Mouse (Mus musculus): ENCODE results near the gene Enkd1.

The Enkd1 gene

GRCm38 (mm10) chr8:105702001-105702401, 6.0 kb downstream of the Enkd1 start:
- DNase-seq (ENCODE audit: low spot score in 2 of 2), result no peak

DNA sequence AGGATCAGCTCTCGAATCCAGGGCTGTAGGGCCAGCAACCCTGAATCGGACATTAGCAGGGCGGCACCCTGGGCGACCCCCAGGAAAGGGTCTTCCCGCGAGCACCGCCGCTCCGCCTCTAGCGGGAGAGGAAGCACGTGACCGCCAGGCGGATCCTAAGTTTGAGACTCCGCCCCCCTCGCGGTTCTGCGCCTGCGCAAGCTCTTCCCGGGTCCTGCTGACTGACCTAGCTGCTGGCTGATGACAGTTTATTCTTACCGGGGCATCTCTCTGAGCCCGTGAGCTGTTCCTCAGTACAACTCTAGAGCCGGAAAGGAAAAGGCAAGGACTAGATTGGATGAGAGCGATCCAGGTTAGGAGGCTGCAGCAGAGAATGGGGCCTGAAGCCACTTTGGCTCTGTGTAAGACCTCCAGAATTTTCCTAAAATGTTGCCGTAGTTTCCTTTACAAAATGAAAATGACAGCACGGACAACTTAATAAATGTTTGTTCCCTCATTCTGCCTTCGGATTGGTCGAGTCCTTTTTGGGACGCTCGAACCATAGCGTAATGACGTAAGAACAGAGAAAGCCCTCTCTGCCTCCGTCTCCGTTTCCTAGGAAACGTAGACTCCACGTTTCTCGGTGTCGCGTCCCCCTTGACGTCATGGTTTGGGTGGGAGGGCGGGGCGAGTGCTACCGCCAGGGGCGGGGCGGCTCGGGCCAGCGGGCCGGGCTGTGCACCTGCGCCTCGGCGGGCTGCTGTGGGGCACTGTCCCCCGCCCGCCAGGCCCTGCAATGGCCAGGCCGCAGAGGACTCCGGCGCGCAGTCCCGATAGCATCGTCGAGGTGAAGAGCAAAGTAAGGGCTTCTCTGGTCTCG, 6.8 kb downstream of the Enkd1 start, which contains the start of the genes Acd and Pard6a:
Gene Acd (minus strand): TSS at position 137 of the 859 bp plus-strand sequence.
Gene Pard6a (plus strand): TSS at position 183 of the 859 bp plus-strand sequence.
- DNase-seq (ENCODE audit: low spot score in 2 of 2), result peak; percentile 91 to 96

DNA sequence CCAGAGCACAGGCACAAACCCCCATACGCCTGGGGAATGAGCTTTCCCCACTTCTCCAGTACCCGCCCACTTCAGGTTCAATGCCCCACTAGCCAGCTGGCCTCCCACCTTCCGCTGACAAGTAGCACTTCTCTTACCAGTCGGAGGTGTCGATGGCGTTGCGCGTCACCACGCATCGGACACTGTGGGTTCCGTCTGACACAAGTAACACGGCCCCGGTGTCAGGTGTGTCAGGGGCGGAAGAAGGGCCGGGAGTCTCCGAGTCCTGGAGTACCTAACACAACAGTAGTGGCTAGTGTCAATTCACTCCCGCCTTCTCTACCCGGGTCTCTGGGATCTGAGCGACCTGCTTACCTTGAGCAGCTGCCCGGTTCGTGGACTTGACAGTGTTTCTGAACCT, 7.4 kb downstream of the Enkd1 start:
- no peak for DNase-seq (ENCODE audit: low spot score in 2 of 2)

DNA sequence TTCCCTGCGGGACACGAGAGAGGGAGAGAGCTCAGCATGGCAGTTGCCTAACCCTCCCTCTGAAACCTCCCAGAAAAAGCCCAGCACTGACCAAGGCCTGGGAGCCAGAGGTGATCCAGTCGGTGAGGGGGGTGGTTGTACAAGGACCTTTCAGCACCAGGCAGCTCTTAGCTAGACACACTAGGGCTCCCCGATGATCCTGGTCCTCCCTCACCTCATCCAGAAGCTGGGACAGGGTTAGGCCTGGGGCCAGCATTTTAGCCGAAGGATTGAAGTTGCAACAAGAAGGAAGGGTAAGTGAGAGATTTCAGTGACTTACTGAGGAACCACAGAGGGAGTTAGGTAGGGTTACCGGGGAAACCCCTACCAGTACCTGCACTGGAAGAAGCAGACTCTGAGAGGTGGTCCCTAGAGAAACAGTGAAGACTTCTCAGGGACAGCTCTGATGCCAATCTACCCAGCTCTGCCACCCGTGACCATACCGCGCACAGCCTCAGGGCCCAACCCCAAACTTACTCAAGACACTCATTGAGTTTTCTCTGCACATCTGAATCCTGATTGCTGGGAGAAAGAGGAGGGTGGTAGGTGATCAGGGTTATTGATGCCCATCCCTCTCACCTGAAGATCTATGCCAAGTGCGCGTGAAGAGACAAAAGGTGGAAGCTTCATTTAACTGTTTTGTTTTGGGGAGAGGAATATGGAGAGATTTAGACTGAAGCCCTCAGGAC, 8.4 kb downstream of the Enkd1 start:
- no peak for DNase-seq (ENCODE audit: low spot score in 2 of 2)

DNA sequence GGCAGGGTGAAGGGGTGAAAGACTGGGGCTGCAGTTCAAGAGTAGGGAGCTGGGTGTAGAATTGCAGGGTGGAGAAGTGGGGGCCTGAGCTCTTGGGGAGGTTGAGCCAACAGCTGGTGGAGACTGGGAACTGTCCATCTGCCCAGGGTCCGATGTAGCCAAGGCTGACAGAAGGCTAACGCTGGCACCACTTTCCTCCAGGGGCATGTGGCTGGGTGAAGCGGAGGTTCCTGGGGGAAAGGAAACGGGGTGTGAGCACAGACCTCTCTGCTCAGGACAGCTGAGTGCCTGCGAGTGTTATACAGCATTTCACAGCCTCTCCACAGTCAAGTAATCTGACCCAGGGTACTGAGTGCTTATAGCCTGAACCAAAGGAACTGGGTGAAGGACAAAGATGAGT, 9.3 kb downstream of the Enkd1 start:
- no peak for DNase-seq (ENCODE audit: low spot score in 2 of 2)

DNA sequence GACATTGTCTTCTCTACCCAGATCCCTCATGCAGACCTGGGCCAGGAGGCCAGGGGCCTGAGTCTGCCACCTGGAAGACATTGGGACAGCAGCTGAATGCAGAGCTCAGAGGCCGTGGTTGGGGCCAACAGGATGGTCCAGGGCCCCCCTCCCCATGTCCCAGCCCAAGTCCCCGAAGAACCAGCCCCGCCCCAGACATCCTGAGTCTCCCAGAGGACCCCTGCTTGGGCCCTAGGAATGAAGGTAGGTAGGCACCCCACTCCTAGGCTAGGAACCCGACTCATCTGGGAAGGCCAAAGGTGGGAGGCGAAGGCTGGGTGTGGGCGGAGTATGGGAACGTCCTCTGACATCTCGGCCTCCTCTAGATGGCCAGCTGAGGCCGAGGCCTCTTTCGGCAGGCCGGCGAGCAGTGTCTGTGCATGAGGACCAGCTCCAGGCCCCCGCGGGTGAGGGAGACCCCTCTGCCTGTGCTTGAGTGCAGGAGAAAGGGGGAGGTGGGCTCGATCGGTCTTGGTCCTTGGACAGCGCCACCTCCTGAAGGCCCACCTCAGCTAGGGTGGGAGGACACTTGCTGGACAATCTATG, 10.7 kb downstream of the Enkd1 start:
- no peak for DNase-seq (ENCODE audit: low spot score in 2 of 2)

GRCm38 (mm10) chr8:105695080-105695780, 12.8 kb downstream of the Enkd1 start:
- DNase-seq (ENCODE audit: low spot score in 2 of 2), result no peak

GRCm38 (mm10) chr8:105694051-105694799, 13.8 kb downstream of the Enkd1 start:
- DNase-seq (ENCODE audit: low spot score in 2 of 2), result no peak

DNA sequence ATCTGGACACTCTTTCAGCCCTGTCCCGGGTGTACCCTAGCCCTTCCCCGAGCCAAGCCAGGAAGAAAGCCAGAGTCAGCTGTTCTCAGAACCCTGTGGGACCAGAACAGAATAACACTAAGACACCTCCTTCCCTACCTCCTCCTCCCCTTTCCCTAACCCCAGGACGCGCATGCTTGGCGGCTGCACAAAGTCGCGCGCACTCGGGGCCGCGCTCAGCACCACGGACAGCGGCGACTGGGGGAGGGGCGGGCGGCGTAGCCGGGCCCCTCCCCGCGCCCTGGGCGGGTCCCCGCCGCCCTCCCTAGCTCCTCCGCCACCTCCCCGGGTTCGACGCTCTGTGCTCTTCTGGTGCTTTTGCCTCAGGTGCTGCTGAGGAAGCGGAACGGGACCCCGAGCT, 14.4 kb downstream of the Enkd1 start:
- peak in 1 of 2 experiments; percentile 60 for DNase-seq (ENCODE audit: low spot score in 2 of 2)

DNA sequence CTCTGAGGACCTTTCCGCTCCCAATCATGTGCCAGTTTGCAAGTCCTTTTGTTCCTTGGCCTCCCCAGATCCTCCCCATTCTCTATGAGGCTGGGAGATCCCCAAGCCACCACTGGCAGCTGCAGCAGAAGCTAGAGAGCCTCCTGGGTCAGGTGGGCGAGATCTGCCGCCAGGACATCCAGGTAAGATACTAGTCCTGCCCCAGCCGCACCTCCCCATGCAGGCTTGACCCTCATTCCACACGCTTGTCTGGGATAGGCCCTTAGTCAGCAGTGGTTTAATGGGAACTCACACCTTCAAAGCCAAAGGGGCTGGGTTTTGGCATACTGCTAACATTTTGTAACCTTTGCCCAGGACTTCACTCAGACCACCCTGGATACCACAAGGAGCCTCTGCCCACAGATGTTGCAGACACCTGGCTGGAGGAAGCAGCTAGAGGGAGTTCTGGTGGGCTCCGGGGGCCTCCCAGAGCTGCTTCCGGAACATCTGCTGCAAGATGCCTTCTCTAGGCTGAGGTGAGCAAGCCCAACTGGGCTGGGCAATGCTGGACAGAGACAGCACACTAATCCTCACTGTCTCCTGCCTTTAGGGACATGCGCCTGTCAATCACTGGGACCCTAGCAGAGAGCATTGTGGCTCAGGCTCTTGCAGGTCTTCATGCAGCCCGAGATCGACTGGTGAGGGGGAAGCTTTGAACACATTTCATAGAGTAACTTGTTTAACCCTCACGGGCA, 15.4 kb downstream of the Enkd1 start:
- DNase-seq (ENCODE audit: low spot score in 2 of 2), result no peak

DNA sequence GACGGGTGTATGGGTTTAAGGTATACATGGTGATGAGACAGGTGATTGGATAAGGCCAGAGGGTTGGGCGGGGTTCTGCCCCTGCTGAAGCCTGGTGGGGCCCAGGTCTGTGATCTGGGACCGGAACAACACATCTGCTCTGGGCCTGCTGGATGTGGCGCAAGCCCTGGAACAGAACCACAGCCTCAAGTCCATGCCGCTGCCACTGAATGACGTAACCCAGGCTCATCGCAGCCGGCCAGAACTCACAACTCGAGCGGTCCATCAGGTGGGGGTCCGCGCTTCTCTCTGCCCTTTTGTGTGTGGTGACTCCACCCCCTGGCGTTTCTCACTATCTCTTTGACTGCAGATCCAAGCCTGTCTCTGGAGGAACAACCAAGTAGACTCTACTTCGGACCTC, 17.0 kb downstream of the Enkd1 start:
- DNase-seq (ENCODE audit: low spot score in 2 of 2), result no peak

DNA sequence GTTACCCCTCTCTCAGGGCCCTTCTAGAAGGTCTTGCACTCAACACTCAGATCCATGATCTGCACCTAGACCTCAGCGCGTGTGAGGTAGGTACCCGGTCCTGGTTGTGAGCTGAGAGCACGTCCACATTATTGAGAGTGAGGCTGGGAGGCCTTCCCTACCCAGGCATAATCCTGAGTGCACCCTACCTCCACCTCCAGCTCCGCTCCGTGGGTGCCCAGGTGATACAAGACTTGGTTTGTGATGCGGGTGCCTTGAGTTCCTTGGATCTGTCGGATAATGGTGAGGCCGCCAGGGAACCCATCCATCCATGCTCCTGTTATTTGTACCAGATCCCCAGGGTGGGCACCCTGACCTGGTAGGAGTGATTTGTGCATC, 18.0 kb downstream of the Enkd1 start:
- no peak for DNase-seq (ENCODE audit: low spot score in 2 of 2)

- no peak for DNase-seq (ENCODE audit: low spot score in 2 of 2)
These were observed 18.6 kb downstream of the Enkd1 start for GRCm38 (mm10) chr8:105689256-105689982.

GRCm38 (mm10) chr8:105688242-105688752, 19.7 kb downstream of the Enkd1 start:
- DNase-seq (ENCODE audit: low spot score in 2 of 2), result no peak

DNA sequence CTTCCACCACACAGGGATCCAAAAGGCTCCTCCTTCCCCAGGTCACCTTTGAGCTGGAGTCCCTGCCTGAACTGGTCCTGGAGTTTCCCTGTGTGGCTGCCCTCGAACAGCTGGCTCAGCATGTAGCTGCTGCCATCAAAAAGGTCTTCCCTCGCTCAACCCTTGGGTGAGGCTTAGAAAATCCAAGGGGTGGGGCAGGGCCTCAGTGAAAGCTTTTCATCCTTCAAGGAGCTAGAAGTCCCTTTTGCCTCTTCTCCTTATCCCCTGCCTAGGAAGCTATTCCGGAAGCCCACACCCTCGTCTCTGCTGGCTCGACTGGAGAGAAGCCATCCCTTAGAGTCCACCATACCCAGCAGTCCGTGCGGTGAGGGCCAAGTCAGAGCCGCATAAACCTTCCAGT, 20.5 kb downstream of the Enkd1 start:
- DNase-seq (ENCODE audit: low spot score in 2 of 2), result no peak

DNA sequence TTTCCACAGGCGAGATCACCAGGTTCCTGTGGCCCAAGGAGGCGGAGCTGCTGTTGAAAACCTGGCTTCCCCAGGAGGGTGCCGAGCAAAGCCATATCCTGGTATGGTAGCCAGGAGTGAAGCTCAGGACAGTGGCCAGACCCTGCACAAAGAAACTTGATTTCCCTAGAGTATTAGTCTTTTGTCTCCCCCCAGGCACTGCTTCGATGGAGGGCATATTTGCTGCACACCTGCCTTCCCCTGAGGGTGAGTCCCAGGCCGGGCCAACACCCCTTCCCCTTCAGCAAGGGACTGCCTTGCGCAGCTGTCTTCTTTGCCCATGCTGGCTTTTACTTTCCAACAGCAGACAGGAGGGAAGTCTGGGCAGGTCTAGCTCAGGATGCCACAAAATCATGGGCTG, 21.5 kb downstream of the Enkd1 start:
- no peak for DNase-seq (ENCODE audit: low spot score in 2 of 2)

DNA sequence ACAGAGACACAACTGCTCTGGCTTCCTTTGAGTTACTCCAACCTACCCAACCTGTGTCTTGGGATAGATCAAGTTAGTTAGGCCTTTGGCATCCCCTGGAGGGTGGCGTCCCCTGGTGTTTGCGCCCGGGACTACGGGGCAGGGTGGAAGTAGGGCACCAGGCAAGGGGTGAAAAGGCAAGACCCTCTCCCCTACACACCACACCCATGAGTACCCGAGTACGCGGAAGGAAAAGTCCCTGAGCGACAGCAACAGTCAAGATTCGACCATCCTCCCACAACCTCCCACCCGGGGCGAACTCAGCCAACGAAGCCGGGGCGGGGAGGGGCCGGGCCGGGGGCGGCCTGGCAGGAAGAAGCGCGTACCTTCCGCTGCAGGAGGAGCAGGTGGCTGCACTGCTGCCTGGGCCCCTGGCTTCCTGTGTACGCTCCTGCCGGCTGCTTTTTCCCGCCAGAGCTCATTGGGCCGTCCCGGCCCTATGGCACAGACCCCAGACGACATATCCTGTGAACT, 22.2 kb downstream of the Enkd1 start, which contains the start of gene Carmil2:
Gene Carmil2 (plus strand): TSS at position 479 of the 513 bp plus-strand sequence.
- no peak for DNase-seq (ENCODE audit: low spot score in 2 of 2)

- no peak for DNase-seq (ENCODE audit: low spot score in 2 of 2)
These were observed 22.7 kb downstream of the Enkd1 start for GRCm38 (mm10) chr8:105685325-105685724.

DNA sequence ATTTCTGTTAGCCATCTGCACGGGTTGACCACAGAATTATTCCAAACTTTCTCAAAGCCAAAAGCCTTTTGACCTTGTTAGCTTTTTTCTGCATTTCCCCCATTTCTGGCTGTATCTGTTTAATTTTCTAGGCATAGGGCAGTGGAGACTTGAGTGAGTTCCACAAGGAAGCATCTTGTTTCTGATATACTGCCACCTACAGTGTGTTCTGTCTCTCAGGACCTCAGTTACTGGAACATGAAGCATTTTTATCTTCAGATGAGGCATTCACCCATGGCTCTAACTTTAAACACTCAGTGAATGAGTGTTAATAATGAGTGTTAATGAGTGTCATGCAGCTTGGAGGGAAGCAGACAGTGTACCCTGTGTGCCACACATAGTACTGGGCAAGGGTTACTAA, 30.1 kb downstream of the Enkd1 start:
- DNase-seq (ENCODE audit: low spot score in 2 of 2), result no peak
